Mouse (Mus musculus) embryonic fibroblast, embryonic 13.5 days (primary cell): Measurements from ENCODE around the gene Il10rb.

Experiments
- CTCF ChIP-seq: IDR thresholded peaks from 2 replicates; pipeline ENCODE4 v1.5.1; 2011; ENCODE audit warnings: mild to moderate bottlenecking, control low read depth, low read length, moderate library complexity, borderline replicate concordance; ENCODE audit not compliant: insufficient read depth
- POLR2A ChIP-seq: IDR thresholded peaks from 2 replicates; pipeline ENCODE4 v1.6.1; 2011; ENCODE audit warnings: low read depth, mild to moderate bottlenecking, control low read depth, low read length, moderate library complexity

GRCm38 (mm10) chr16:91357526-91357900 lies 48.5 kb upstream of the Il10rb start:
- TF ChIP-seq CTCF (no peak), POLR2A (no peak)
